Mouse (Mus musculus) midbrain, embryonic 13.5 days (tissue): Measurements from ENCODE around the gene Kirrel2. TPM values are rescaled to one million over a fixed set of nuclear protein-coding genes. Genes with fewer than 3 reads are reported as not detected.

Experiments used
- ATAC-seq: fragments of 200-750 bp; cut with Nextera tagmentation; 2 replicates; pipeline ENCODE4 v1.8.0; 2017; ENCODE audit warnings: mild to moderate bottlenecking, moderate TSS enrichment, moderate library complexity
- H3K27ac ChIP-seq: fragments of 300-500 bp; sonication (generic); 2 replicates; pipeline ENCODE4 v1.5.1; 2015; ENCODE audit warnings: inconsistent platforms, mild to moderate bottlenecking, moderate library complexity
- H3K27me3 ChIP-seq: fragments of 300-500 bp; sonication (generic); 2 replicates; pipeline ENCODE4 v1.6.1; 2015; ENCODE audit warnings: mild to moderate bottlenecking, inconsistent platforms
- H3K36me3 ChIP-seq: fragments of 300-500 bp; sonication (generic); 2 replicates; pipeline ENCODE4 v1.6.1; 2015; ENCODE audit warnings: mild to moderate bottlenecking, inconsistent platforms
- H3K4me1 ChIP-seq: fragments of 300-500 bp; sonication (generic); replicated peaks from 2 replicates; pipeline ENCODE4 v1.6.1; 2015; ENCODE audit warnings: inconsistent platforms
- H3K4me2 ChIP-seq: fragments of 300-500 bp; sonication (generic); replicated peaks from 2 replicates; pipeline ENCODE4 v1.6.1; 2015; ENCODE audit warnings: moderate library complexity, mild to moderate bottlenecking, inconsistent platforms
- H3K4me3 ChIP-seq: fragments of 300-500 bp; sonication (generic); replicated peaks from 2 replicates; pipeline ENCODE4 v1.5.1; 2015; ENCODE audit warnings: mild to moderate bottlenecking, inconsistent platforms
- H3K9ac ChIP-seq: fragments of 300-500 bp; sonication (generic); replicated peaks from 2 replicates; pipeline ENCODE4 v1.6.1; 2015; ENCODE audit warnings: mild to moderate bottlenecking, inconsistent platforms
- H3K9me3 ChIP-seq: fragments of 300-500 bp; sonication (generic); 2 replicates; pipeline ENCODE4 v1.6.1; 2016; ENCODE audit warnings: mild to moderate bottlenecking, inconsistent platforms
- WGBS: fragments of 180-500 bp; shearing (Covaris S2); methylation state at CpG from one replicate; pipeline ENCODE4 v1.1.7; 2015; 5-methylcytosine and 5-hydroxymethylcytosine counted together
- polyA plus RNA-seq: library from polyadenylated mRNA; unstranded; fragments of >200 nt; fragmentation: Nextera tagmentation; extraction: Ambion mirVana; gene quantifications from 2 replicates; pipeline ENCODE4 v1.2.1, GENCODE M21; 2015

Gene Kirrel2
- polyA plus RNA-seq, 1 experiment from 2014 or later: 3.6 TPM

DNA sequence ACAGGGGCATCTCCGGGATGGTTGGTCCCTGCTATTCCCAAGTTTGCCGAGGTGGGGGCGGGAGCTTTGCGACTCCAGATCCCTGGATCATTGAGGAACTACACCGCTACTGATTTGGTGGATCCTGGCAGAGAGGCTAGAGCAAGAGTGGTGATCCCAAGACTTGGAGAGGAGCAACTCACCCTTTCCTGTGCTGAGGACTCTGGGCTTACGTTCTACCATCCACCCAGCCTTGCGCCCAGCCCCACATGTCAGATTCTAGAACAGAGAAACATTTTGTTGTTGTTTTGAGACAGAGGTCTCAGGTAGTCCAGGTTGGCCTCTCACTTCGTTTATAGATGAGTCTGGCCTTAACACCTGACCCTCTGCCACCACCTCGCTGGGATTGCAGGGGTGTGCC lies 34.9 kb downstream of the Kirrel2 start:
- H3K4me2 ChIP-seq: peak overlapping the region; percentile 83
- ATAC-seq: no peak; the same call in 1 of the 2 replicates
- H3K4me1 ChIP-seq: peaks cover 20% of the 10 kb centered on the region
- H3K27ac ChIP-seq: no peak overlapping the region
- peak overlapping the region; percentile 76 for H3K9ac ChIP-seq
- H3K36me3 ChIP-seq: peaks cover 15% of the 10 kb centered on the region; the same call in 1 of the 2 replicates
- peaks cover 5% of the 10 kb centered on the region; the same call in 1 of the 2 replicates for H3K9me3 ChIP-seq
- peaks cover 17% of the 10 kb centered on the region for H3K27me3 ChIP-seq
- H3K4me3 ChIP-seq: peak overlapping the region; percentile 57
- WGBS: 14% methylated on average over 9 of the region's 9 CpGs

DNA sequence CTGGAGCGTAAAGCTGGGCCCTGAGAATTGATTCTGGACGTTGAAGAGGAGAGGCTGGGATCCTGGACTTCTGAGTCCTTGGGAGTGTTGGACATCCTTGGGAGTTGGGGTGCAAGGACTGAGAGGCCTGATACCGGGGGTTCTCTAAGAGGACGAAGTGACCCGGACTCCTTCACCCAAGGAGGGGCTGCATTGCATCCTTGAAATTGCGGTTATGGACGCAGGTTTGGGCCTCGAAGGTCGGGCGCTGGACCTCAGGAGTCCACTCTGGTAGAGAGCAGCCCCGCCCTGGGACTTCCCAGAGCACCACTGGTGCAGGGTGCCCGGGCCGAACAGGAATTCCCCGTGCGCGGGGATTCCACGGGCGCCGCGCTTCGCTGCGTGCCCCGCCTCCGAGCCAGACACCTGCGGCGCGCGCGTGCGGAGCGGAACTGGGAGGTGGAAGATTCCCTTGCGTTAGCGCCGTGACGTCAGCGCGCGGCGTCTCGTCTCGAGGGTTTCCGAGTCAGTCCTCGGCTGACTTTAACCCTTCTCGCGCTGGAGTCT lies 35.5 kb downstream of the Kirrel2 start:
- Histone ChIP-seq H3K9me3 (peaks cover 5% of the 10 kb centered on the region; the same call in 1 of the 2 replicates), H3K4me1 (peaks cover 20% of the 10 kb centered on the region), H3K4me3 (peak overlapping the region; percentile 57), H3K4me2 (peak overlapping the region; percentile 83), H3K27ac (no peak overlapping the region), H3K27me3 (peaks cover 17% of the 10 kb centered on the region), H3K36me3 (peaks cover 10% of the 10 kb centered on the region; the same call in 1 of the 2 replicates), H3K9ac (peak overlapping the region; percentile 76)
- WGBS: under 1% methylated on average over 45 of the region's 45 CpGs
- peak; percentile 89 for ATAC-seq

DNA sequence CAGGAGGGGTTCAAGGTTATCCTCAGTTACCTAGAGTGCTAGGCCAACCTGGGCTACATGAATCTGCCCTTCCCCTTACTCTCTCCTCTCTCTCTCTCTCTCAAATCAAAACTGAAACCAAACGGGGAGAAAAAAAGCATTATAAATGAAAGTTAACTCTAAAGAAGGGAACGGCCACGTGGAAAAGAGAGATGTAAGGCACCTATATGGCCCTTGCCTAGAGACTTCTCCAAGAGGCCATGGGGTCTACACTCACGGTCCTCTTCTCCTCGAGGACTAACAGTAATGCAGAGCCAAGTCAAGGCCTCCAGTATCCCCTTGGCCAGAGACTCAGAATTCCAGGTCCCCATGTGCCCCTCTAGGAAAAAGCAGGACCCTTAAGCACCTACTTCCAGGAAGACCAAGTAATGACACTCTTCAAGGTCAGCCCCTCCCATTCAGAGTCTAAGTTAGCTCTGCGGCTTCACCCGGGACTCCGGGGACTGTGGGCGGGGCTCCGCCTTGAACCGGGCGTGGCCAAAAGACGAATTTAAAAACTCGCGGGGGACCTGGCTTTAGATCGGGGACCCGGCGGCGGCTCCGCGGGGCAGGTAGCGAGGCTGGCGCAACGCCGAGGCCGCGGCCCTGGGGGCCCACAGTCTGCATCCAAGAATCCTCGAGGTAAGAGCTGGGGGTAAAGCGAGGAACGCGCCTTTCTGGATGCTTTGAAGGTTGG lies 36.2 kb downstream of the Kirrel2 start, which contains the start of gene Nfkbid:
Gene Nfkbid (plus strand): TSS at position 558 of the 715 bp plus-strand sequence.
- peak within 1 kb of the TSS; percentile 57 for H3K4me3 ChIP-seq
- peak within 1 kb of the TSS; percentile 76 for H3K9ac ChIP-seq
- H3K27me3 ChIP-seq: peaks cover 17% of the 10 kb centered on the region
- H3K36me3 ChIP-seq: peaks cover 8% of the 10 kb centered on the region; the same call in 1 of the 2 replicates
- peak within 1 kb of the TSS; percentile 83 for H3K4me2 ChIP-seq
- ATAC-seq: peak; percentile 6; the same call in 1 of the 2 replicates
- no peak within 1 kb of the TSS for H3K27ac ChIP-seq
- peaks cover 20% of the 10 kb centered on the region for H3K4me1 ChIP-seq
- 10% methylated on average over 31 of the region's 31 CpGs for WGBS
- peaks cover 5% of the 10 kb centered on the region; the same call in 1 of the 2 replicates for H3K9me3 ChIP-seq

DNA sequence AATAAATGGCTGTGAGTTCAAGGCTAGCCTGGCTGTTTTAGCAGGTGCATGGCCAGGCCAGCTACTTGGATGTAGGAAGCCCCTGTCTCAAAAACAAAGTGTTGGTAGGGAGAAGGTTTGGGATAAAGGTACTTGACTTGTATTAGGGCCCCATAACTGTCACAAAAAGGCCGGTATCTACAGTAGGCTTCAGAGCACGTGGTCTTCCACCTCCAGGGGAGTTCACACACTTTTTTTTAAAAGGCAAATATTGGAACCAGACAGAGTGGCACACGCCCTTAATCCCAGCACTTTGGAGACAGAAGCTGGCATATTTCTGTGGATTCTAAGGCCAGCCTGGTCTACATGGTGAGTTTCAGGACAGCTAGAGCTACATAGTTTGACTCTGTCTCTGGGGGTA lies 36.8 kb downstream of the Kirrel2 start:
- H3K4me2 ChIP-seq: no peak overlapping the region
- ATAC-seq: no peak
- peaks cover 5% of the 10 kb centered on the region; the same call in 1 of the 2 replicates for H3K9me3 ChIP-seq
- H3K4me1 ChIP-seq: peaks cover 20% of the 10 kb centered on the region
- peaks cover 3% of the 10 kb centered on the region; the same call in 1 of the 2 replicates for H3K36me3 ChIP-seq
- WGBS: 90% methylated on average over 3 of the region's 3 CpGs
- no peak overlapping the region for H3K9ac ChIP-seq
- no peak overlapping the region; the same call in 1 of the 2 replicates for H3K4me3 ChIP-seq
- H3K27me3 ChIP-seq: peaks cover 17% of the 10 kb centered on the region
- no peak overlapping the region for H3K27ac ChIP-seq

DNA sequence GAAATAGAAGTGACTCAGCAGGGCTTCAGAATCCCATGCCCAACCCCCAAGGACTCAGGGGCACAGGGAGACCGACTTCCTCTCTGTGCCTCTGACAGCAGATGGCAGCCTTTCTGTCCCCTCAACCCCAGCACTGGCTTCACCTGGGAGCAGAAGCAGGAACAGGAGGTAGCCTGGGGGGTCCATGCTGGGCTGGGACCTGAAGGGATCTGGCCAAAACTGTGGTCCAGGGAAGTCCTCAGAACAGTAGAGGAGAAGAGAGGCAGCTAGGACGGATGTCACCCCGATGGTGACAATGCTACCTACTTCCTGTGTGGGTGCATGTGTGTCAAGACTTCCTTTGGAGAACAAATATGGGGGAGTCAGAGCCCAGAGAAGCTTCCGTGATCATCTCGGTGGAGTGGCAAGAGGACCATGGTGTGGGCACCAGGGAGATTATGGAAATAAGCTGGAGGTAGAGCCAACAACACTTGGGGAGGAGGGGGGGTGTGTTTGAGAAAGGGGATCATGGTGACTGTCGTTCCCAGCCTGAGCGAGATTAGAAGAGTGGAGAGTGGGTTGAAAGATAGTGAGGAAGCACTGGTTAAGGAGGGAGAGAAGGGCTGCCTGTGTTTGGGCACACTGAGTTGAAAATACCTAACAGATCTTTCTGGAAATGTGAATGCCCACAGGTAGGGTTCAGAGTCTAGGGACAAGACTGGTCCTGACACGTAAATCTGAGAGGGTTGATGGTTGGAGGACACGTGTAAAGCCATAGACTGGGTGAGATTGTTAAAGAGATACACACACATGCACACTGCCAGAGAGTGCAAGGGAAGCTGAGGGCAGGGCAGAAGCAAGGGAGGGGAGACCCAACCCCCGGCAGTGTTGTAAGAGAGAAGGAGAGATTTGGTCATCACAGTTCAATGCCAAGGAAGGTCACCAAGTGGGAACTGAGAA lies 37.7 kb downstream of the Kirrel2 start, which contains the start of gene Hcst:
Gene Hcst (minus strand): TSS at position 294 of the 939 bp plus-strand sequence.
- Histone ChIP-seq H3K27ac (no peak within 1 kb of the TSS), H3K27me3 (peaks cover 17% of the 10 kb centered on the region), H3K36me3 (no peaks in the 10 kb centered on the region), H3K4me1 (peaks cover 20% of the 10 kb centered on the region), H3K9ac (no peak within 1 kb of the TSS), H3K9me3 (peaks cover 5% of the 10 kb centered on the region; the same call in 1 of the 2 replicates), H3K4me3 (no peak within 1 kb of the TSS), H3K4me2 (no peak within 1 kb of the TSS)
- WGBS: 75% methylated on average over 10 of the region's 10 CpGs
- ATAC-seq: no peak

DNA sequence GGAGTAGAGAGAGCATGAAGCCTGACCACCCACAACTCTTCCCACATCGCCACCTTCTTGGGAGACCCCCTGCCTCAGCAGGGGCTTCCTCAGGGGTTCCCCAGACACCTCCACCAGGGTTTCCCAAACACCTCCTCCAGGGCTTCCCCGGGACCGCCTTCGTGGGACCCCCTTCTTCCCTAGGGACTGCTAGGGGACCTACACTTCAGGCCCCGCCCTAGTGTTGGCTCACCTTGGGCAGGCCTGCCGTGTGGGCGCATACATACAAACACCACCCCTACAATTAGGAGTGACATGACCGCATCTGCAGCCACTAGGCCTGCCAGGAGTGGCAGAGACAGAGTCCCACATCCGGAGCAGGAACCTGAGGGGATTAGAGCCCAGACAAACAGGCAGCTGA lies 39.6 kb downstream of the Kirrel2 start:
- no peak overlapping the region for H3K9ac ChIP-seq
- H3K27ac ChIP-seq: no peak overlapping the region
- peaks cover 13% of the 10 kb centered on the region for H3K27me3 ChIP-seq
- H3K4me3 ChIP-seq: no peak overlapping the region
- WGBS: 80% methylated on average over 9 of the region's 9 CpGs
- no peaks in the 10 kb centered on the region for H3K36me3 ChIP-seq
- ATAC-seq: no peak
- H3K9me3 ChIP-seq: peaks cover 5% of the 10 kb centered on the region; the same call in 1 of the 2 replicates
- H3K4me2 ChIP-seq: no peak overlapping the region
- H3K4me1 ChIP-seq: peaks cover 12% of the 10 kb centered on the region

DNA sequence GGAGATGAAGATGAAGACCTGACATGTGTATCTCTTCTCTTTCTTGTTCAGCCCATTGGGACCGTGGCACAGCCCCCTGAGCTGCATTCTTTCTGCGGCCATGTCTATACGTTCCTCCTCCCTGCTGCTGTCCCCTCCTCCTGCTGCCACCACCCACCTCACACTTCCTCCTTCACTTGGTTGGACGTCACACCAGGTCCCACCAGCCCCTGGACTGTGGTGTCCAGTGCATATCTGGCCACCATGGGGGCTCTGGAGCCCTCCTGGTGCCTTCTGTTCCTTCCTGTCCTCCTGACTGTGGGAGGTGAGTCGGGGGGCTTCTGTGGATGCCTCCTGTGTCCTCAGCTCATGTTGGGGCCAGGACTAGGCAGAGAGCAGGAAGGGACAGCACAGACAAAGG lies 43.9 kb downstream of the Kirrel2 start, which contains the start of gene Tyrobp:
Gene Tyrobp (plus strand): TSS at position 165 of the 400 bp plus-strand sequence.
- no peak for ATAC-seq
- H3K27ac ChIP-seq: no peak within 1 kb of the TSS
- H3K36me3 ChIP-seq: no peaks in the 10 kb centered on the region
- H3K4me2 ChIP-seq: no peak within 1 kb of the TSS
- no peaks in the 10 kb centered on the region for H3K27me3 ChIP-seq
- no peaks in the 10 kb centered on the region for H3K9me3 ChIP-seq
- no peak within 1 kb of the TSS for H3K4me3 ChIP-seq
- no peak within 1 kb of the TSS for H3K9ac ChIP-seq
- WGBS: 69% methylated on average over 5 of the region's 5 CpGs
- H3K4me1 ChIP-seq: no peaks in the 10 kb centered on the region

DNA sequence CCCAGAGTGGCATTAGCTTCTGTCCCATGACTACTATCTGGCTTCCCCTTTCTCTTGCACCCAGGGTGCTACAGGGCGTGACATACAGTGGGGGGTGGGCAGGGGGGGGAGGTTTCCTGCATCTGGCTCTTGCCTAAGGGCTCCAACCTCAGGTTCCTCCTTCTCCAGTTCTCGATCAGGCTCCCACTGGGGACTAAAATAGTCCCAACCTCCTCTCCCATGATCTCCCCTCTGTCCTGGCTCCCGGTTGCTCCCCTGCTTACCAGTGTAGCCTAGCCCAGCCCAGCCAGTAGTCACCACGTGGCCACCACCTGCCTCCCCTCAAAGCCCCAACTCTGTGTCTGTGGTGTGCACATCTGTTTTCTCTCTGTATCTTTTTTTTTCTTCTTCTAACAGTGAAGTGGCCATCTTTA lies 44.7 kb downstream of the Kirrel2 start:
- Histone ChIP-seq H3K4me1 (no peaks in the 10 kb centered on the region), H3K4me2 (no peak overlapping the region), H3K9ac (no peak overlapping the region), H3K36me3 (no peaks in the 10 kb centered on the region), H3K27ac (no peak overlapping the region), H3K27me3 (no peaks in the 10 kb centered on the region), H3K4me3 (no peak overlapping the region), H3K9me3 (no peaks in the 10 kb centered on the region)
- no peak for ATAC-seq
- WGBS: 74% methylated on average over 4 of the region's 4 CpGs

DNA sequence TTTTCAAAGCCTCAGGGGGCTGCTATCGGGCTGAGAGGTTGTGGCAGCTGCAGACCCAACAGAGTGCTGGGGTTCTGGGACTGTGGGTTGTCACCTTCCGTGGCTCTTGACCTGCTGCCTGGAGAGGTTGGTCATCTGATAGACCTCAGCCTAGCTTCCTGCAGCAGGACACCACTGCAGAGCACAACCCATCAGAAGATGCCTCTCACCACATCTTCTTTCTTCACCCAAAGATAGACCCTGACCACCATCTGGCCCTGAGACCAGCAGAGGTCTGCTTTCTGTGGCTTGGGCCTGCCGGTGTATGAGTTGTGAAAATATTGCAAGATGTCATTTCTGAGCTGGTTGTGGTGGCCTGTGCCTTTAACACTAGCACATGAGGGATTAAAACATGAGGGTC lies 46.5 kb downstream of the Kirrel2 start:
- Histone ChIP-seq H3K27me3 (no peaks in the 10 kb centered on the region), H3K4me1 (no peaks in the 10 kb centered on the region), H3K4me2 (no peak overlapping the region), H3K27ac (no peak overlapping the region), H3K9me3 (no peaks in the 10 kb centered on the region), H3K36me3 (no peaks in the 10 kb centered on the region), H3K9ac (no peak overlapping the region), H3K4me3 (no peak overlapping the region)
- 84% methylated on average over 3 of the region's 3 CpGs for WGBS
- no peak for ATAC-seq

DNA sequence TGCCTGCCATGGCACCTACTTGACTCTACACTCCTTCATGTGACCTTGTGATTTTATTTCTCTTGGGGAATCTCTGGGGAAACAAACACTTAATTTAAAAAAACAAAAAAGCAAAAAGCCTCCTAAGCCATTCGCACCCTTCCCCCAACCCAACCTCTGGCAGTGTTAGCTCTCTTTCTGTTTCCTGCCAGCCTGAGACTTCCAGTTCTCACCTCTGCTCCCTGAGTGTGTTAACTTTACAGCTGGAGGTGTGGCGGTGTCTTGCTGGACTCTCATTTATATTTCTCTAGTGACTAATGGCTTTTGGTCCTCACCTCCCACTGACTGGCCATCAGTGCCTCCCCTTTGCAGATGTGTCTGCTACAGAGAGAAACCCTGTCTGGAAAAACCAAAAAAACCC lies 47.7 kb downstream of the Kirrel2 start:
- Histone ChIP-seq H3K4me1 (no peaks in the 10 kb centered on the region), H3K27me3 (no peaks in the 10 kb centered on the region), H3K4me2 (no peak overlapping the region), H3K9ac (no peak overlapping the region), H3K36me3 (no peaks in the 10 kb centered on the region), H3K9me3 (no peaks in the 10 kb centered on the region), H3K4me3 (no peak overlapping the region), H3K27ac (no peak overlapping the region)
- no peak for ATAC-seq
- WGBS: 89% methylated on average over 2 of the region's 2 CpGs

DNA sequence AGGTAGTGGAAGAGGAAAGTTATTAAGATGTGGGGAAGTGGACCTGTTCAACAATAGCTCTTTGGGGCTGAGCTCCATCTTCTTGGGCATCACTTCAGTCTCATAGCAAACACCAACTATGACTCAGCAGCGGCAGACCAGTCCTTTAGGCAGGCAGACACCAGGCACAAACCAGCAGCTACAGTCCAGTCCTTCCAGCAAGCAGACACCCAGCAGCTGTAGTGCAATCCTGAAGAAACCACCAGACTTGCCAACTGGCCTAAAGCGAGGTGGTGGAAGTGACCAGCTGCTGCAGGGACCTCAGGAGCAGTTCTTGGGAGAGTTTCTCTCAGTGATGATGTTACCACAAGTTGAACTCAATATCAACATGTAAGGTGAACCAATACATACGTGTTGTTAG lies 48.9 kb downstream of the Kirrel2 start:
- no peak for ATAC-seq
- H3K36me3 ChIP-seq: no peaks in the 10 kb centered on the region
- 94% methylated on average over 3 of the region's 3 CpGs for WGBS

More for the DNA sequence above, 48.9 kb downstream of the Kirrel2 start:
- no peaks in the 10 kb centered on the region for H3K4me1 ChIP-seq
- no peaks in the 10 kb centered on the region for H3K27me3 ChIP-seq
- H3K9ac ChIP-seq: no peak overlapping the region
- H3K4me2 ChIP-seq: no peak overlapping the region
- no peak overlapping the region for H3K4me3 ChIP-seq
- H3K9me3 ChIP-seq: no peaks in the 10 kb centered on the region
- no peak overlapping the region for H3K27ac ChIP-seq
